Mouse (Mus musculus) neural tube, embryonic 10.5 days (tissue): ENCODE measurements at regions not wholly inside any gene's neighbourhood (a gene's known extent, or its start where the extent isn't known, plus 50 kb on each side); places are given as distances from the start of the nearest gene placed in this dataset.
"Not testable (repeated sequence)": the region's sequence is repeated elsewhere in the genome, so short reads cannot be mapped to it uniquely, and the experiment has no call there.

ENCODE experiments used
- DNase-seq: peaks from one replicate; pipeline ENCODE4 v3.0.0-alpha.2; 2017; ENCODE audit warnings: low spot score; ENCODE audit errors: extremely low spot score

DNA sequence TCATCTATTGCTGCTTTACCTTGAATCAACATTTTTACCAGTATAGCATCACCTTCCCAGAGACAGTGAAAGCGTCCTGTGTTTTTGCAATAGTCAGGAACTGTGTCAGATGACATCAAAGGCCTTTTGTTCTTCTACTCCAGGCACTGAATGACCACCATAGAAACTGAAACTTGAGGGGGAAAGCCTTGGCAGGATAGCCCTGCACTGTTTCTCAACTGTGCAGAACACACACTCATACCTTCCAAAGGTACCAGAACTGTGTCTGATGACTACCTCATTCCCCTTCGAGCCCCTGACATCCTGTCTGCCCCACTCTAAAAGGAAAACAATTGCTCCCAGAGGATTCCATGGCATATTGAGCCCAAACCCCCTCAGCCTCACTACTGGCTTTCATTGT is 134.3 kb downstream of the Tomm20 start:
- not testable (repeated sequence) for DNase-seq

DNA sequence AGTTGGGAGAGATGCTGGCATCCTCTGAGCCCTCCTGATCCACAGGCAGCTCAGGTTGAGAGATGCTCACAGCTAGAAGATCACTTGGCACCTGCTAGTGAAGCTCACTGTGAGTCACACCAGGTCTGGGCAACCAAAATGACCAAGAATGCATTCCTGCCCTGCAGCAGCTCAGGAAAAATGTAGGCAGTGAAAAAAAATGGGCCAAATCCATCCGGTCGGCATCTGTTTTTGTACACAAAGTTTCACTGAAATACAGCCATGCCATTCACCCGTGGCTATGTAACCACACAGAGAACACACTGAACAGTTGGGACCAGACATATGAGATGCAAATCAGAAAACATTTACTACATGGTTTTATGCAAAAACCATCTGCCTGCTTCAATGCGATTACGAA is 135.1 kb downstream of the Tomm20 start:
- no peak for DNase-seq

DNA sequence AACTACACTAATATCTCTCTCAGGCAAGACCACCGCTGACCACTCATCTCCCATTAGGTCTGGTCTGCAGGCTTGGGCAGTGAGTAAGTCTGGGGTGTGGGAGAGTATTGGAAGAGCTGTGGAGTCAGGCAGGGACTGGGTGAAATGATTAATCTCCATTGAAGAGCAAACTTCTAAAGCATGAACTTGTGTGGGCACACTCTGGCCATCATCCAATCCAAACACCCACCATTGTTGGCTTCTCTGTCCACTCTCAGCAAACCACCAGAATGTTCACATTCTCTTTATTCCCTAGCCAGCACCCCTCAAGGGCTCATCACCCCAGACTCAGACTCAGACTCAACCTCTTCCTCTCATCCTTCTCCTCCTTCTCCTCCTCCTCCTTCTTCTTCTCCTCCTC is 136.3 kb downstream of the Tomm20 start:
- DNase-seq: no peak

DNA sequence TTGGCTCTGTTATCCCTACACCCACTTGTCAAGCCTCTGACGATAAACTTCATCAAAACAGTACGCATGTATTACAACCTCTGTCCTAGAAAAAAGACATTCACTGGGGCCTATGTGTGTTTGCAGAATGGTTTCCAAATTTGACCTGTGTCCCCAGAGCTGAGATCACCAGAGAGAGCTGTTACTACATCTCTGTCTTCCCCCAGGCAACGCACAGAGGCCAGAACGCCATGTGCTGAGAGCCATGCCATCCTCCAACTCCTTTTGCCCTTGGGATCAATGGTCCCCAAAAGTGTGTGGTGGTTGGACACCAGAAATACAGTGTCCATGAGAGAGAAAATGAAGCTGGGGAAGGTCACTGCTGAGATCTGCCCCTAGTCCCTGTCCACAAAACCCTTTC is 137.1 kb downstream of the Tomm20 start:
- no peak for DNase-seq

DNA sequence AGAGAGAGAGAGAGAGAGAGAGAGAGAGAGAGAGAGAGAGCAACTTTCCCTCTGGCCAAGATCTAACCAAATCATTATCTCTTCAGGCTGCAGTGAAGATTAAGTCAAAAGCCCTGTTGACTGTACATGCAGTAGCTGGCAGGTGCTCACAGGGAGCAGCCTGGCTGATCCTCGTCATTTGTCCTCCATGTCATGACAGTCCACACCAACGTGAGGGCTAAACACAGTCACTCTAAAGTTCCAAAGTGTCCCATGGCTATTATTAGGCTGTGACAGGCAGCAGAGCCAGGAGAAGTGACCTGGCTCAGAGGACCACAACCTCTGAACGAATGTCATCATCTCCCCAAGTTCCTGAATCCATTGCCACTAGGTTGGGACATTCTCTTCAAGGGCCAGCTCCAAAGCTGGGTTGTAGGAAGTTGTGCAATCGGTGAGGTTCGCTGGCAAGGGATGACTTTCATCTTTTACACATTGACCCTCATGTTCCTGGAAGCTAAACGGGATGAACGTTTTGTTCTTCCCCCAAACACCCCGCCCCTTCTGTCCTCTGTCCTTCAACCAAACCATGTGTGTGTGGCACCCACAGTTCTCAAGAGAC is 138.4 kb downstream of the Tomm20 start:
- DNase-seq: no peak

DNA sequence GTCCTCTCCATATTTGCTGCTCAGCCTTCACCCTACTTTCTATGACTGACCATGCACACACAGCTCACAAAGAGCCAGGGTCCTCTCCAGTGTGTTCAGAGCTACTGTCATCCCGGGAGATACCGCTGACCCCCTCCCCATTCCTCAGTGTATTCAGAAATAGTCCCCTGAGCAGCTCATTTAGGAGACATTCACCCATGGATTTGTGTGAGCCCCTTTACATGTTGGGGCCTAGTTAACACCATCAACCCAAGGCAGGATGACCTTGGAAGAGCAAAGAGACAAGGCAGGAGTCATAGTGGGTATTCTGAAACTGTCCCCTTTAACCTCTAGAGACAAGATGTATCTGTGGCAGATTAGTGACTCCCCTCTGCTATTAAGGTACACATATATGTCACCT is 139.1 kb downstream of the Tomm20 start:
- no peak for DNase-seq

DNA sequence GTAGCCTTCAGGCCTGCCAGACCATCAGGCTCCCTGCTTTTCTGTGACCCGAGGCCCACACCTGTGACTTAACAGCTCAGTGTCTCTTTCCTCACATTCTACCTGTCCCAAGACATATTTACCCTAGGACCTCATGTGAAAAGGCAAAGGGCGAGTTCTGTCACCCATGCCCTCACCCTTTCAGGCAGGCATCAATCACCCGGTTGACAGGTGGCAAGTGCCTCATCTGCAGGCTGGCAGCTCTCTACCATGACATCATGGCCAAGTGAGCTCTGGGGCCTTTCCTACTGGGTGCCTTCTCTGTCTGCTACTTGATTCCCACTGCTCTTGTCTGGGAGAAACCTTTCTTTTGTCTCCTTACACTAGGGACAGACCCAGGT is 139.5 kb downstream of the Tomm20 start:
- DNase-seq: no peak

DNA sequence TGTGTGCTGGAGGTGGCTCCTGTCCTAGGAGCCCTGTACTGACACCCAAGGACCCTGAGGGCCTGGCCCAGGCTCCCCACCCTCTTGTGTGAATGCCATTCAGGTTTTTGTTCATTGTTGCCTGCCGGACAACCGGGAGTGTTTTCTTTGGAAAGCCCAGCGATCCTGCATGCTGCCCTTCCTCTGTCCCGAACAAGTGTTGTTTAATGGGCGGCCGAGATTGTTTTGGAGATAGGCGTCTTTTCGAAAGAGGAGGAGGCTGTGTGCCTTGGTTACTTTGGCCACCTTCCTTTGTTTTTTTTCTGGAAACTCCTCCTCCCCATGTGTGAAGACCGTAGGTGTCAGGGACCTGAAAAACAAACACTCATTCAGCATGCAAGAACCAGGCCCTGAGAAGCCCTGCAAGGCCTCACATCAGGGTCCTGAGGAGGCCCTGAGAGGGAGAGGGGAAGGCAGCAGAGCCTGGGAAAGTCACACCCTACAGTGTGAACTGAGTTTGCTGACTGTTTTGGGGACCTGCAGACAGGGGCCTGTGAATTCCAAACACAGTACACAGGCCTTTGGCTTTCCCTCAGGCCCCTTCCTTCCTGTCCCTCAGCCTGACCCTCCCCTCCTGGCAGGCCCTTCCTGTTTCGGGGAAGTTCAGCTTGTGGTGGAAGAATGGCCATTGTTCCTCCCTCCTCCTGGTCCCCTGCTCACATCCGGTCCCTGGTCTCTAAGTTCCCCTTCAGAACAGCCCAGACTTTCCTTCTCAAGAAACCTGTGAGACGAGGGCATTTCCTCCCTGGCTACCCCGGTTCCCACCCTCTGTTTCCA is 140.1 kb downstream of the Tomm20 start:
- peak; percentile 42 for DNase-seq

DNA sequence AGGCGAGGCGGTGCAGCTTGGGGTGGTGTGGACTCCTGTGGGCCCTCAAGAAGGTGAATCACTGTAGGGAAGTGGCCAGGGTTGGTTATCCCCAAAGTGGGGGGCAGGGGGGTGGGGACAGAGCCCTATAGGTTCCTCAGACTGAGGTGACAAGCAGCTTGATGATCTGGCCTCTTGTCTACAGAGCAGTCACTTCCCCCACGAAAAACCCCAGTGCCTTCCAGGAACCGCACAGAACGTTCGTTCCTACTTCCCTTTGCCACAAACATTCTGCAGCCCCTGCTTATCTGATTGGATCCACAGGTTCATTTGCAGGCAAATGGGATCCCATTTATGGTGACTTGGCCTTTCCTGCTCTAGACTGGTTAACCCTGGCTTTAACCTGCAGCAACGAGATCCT is 141.5 kb downstream of the Tomm20 start:
- no peak for DNase-seq

DNA sequence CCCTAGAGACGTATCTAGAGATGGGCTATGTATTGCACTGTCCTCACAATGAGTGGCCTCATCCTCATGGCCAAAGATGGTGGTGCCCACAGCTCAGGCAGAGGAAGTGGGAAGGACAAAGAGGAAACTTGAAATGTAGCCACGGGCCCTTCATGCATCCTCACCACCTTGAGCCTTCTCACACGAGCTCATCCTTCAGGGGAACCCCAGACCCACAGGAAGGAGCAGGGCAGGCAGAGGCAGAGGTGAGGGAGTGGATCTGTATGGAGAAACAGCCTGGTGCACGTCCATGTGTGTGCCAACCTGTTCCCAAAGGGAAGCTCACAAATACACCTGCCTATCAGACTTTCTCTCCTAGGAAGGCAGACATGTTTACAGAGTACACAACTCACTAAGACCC is 143.0 kb downstream of the Tomm20 start:
- no peak for DNase-seq

DNA sequence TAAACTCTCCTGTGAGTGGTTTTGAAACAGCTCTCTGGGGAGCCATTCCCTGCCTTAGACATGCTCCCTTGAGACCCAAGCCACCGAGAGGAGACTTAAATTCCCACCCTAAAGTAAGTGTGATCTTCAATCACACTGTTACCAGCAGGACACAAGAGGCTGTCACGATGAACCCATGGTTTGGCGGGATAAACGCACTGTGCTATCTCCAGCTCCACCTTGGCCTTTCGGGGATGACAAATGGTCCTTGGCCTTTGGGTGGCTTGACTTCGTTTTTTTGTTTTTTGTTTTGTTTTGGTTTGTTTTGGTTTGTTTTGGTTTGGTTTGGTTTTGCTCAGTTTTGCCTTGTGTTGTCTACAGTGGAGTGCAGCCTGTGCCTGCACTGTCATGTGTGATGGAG is 144.7 kb downstream of the Tomm20 start:
- DNase-seq: no peak

DNA sequence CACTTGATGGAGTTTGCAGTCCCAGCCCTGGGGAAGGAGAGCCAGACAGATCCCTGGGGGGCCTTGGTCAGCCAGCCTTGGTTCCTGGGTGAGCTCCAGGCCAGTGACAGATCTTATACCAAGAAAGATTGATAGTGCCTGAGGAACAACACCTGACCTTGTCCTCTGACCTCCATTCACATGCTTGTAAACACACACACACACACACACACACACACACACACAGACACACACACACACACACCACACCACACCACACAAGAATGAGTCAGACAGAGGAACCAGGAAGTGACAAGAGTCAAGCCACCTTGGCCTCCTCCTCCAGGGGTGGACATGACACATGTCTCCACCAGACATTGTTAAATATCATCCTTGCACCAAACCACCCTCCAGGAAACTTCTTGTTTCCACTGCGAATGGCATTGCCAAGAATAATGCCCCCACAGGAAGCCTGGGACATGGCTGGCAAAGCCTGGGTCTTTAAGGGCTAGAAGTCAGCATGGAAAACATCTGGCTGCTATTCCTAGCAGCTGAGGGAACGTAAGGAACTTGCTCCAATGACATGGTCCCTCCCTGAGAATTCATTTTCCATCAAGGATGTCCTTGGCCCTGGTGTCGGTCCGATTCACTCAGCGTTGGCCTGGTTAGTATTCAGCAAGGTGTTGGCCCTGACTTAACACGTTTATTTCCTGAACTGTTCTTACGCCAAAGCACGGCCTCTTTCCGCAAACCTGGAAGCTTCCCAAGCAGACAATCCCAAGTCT is 147.9 kb downstream of the Tomm20 start:
- no peak for DNase-seq

DNA sequence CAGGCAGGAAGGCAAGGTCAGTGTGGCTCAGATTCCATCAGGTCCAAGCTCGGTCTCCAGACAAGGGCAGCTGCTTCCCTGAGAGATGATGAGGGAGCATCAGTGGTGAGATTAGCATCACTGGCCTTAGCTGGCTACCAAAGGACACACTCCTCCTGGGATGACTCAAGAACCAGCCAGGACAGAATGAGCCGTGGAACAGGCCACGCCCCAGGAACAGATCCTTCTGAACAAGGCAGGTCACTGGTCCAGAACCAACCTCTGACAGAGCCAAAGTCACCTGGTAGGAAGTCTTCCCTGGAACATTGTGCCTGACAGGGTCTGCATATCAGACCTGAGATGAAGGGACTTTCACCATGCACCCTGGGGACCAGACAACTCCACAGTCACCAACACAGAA is 152.0 kb downstream of the Tomm20 start:
- no peak for DNase-seq

DNA sequence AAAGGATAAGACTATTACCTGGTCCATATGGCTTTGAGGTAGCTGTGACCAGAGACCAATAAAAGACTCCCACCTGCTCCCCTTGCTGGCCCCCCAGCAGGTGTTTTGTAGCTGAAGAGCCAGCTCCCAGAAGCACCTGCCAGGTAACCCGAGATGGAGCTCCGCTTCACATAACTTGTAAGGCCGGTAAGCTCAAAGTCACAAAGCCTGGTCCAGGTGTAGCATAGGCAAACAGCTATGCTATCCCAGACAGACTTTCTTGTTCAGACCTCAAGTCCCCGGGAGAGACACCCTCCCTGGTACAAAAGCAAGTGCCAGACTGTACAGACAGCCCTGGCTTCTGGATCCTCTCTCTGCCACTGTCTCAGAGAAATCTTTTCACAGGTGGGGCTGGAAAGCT is 154.6 kb downstream of the Tomm20 start:
- no peak for DNase-seq

DNA sequence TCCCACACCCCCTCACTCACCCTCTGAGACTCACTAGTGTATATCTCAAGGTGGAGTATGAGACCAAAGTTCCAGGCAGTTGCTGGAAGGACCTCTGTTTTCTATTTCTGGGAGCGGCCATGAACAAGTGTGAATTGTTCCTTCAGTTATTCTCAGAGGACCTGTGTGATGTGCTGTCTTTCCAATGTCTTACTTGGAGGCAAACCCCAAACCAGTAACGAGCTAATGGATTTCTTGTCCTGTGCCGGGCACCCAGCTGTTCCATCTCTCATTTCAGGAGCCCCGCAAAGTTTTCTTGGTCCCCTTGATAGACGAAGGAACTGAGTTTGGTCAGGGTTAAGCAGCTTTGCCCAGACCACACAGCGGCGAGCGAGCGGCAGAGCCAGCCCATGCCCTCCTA is 155.4 kb downstream of the Tomm20 start:
- no peak for DNase-seq

DNA sequence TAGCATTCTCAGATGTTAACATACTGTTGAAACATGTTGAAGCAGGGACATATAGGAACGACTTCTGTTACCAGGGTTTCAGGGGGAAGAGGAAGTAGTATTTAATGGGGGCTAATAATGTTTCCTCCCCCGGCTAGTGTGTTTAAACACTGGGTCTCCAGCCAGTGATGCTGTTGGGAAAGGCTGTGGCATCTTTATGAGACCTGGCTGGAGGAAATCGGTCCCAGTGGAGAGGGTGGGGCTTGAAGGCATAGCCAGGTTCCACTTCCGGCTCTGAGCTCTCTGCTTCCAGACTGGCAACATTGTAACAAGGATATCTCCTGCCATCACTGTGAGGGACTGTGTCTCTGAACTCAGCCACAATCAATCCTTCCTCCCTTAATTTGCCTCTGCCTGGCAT is 156.6 kb downstream of the Tomm20 start:
- DNase-seq: no peak

DNA sequence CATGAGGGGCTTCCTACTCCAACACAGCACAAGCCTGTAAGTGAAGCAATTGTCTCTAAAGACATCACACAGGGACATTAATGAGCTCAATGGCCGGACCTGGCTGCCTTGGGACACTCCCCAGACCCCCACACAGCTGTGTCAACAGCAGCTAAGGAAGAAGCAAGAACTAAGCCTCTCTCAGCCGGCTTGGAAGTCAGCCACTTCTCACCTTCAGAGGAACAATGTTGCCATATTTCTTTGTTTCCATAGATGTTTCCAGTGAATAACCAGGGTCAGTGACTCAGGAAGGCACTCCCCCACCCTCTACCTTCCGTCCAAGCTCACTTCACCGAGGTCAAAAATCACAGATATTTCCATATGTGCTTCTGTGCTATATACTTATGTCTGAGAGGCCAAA is 157.0 kb downstream of the Tomm20 start:
- DNase-seq: no peak

DNA sequence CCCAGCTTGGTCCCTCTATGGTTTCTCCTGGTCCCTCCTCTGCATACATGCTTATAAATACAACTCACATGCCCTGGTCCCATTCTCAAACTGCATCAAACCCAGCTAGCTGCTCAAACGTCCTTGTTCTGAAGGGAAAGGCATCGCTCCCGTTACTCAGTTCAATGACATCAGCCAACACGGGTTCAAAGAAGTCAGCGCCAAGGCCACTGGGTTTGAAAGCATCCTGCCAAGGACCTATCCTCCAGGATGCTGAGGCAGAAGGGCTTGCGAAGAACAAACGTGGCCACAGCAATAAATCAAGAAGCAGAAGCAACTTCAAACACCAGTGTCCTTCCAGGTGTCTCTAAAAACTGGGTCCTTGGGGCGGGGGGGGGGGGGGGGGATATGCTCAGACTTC is 158.2 kb downstream of the Tomm20 start:
- DNase-seq: no peak

DNA sequence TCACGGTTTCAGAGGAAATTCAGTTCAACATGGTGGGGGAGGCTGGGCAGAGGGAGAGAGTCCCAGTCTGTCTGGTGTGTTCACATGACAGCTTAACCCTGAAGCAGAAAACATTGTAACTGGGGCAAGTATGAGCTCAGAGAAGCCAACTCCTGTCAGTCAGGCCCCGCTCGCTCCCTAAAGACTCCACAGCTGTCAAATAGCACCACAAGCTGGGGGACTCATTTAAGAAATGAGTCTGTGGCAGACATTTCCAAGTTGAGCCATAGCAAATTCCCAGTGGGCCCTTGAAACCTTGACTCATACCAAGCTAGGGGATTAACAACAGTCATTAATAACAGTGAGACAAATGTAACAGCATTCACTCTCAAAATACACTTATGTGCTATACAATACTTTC is 160.4 kb downstream of the Tomm20 start:
- DNase-seq: no peak

DNA sequence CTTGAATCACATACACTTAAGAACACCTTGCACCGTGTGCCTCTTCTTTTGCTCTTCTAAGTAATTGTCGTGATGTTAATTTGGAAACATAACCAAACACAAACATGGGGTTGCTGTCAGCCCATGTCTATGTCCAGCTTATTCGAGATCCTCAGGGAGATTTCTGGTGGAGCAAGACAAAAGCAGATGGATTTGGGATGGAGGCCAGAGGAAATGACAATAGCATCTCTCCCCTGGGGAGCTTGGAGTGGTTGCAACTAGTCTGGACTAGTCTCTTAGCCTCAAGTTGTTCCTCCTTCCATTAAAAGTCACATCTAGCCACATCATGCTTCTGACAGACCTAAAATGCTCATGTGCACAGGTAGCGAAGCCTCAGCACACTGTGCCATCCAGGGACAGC is 161.0 kb downstream of the Tomm20 start:
- no peak for DNase-seq

DNA sequence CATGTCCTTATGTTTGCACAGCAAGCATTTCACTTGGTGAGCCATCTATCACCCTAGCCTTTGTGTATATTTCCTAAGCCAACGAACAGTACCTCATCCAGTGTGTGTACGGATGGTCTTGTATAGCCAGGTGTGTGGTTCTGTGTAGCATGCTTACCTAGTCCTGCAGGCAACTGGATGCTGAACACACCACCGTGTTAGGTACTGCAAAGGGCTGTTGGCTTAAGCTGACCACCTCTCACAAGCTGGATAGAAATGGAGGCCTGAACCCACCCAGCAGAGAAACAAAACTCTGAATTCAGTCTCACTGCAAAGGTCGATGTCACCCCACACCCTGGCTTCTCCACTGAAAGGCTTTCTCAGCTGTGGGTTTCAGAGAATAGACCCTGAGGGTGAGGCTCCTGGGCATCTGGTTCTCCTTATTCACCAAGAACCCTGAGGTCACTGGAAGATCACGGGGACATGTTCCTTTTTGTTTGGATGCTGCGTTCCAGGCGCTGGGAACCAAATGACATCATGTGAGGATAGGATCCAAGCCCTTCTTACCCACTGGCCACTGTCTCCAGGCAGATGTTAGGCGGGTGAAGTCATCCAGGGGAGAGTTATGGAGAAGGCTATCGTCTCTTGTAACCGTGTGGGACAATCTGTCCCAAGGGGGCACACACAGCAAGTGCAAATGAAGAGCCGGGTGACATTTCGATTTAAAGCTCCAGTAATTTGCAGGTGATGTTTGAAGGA is 161.8 kb downstream of the Tomm20 start:
- no peak for DNase-seq

DNA sequence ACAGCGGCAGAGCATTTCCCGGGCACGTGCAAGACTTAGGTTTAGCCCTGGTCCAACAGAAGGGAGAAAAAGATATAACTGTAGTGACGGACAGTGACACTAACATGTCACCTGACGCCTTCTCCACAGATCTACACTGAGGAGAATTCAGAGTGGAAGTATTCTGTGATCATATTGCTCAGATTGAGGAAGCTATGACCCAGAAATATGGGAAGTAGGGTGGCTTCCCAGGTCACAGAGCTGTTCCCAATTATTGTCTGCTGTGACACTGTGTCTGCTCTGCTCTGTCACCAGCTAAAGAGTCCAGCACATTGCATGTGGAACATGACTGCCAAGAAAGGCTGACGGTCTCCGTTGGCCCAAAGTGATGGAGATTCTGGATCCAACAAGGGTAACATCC is 167.0 kb downstream of the Tomm20 start:
- DNase-seq: no peak
